Mouse (Mus musculus) heart, postnatal 4 days (tissue): Measurements from ENCODE around the gene Add3. TPM values are rescaled to one million over a fixed set of nuclear protein-coding genes. Genes with fewer than 3 reads are reported as not detected.

ENCODE experiments used
- DNase-seq: peaks from one replicate; pipeline ENCODE4 v3.0.0; 2021
- total RNA-seq, 2 experiments: library from RNA; stranded (reverse); gene quantifications; 2 replicates each; pipeline ENCODE4 v1.2.3; 2021

Gene Add3
- total RNA-seq, 2 experiments from 2014 or later, result 99.0 to 102 TPM

- no peak for DNase-seq
Measured at GRCm38 (mm10) chr19:53273781-53274428, 133.7 kb downstream of the Add3 start.

GRCm38 (mm10) chr19:53275204-53275603 is 135.0 kb downstream of the Add3 start:
- no peak for DNase-seq

GRCm38 (mm10) chr19:53276902-53277707 is 136.9 kb downstream of the Add3 start:
- no peak for DNase-seq

- DNase-seq, result peak; percentile 21
Measured at GRCm38 (mm10) chr19:53278491-53279415, 138.5 kb downstream of the Add3 start.

- no peak for DNase-seq
Measured at GRCm38 (mm10) chr19:53280254-53280653, 140.0 kb downstream of the Add3 start.

- no peak for DNase-seq
Measured at GRCm38 (mm10) chr19:53282571-53282970, 142.3 kb downstream of the Add3 start.

- DNase-seq, result no peak
Measured at GRCm38 (mm10) chr19:53283742-53284141, 143.5 kb downstream of the Add3 start.

- DNase-seq, result peak; percentile 61
Measured at GRCm38 (mm10) chr19:53284268-53285208, 144.3 kb downstream of the Add3 start.

- DNase-seq, result no peak
Measured at GRCm38 (mm10) chr19:53296331-53297254, 156.3 kb downstream of the Add3 start.

Other genes starting within 250 kb of the Add3 start
- 100 to 1,000 TPM; 156 to 158 TPM for gene Xpnpep1, start 100.2 kb upstream of the Add3 start, total RNA-seq
- gene Mxi1, start 170.1 kb downstream of the Add3 start, total RNA-seq, result 10 to 100 TPM; 26.1 to 27.1 TPM
- not detected for gene Gm10197, start 231.3 kb downstream of the Add3 start, total RNA-seq